Mouse (Mus musculus) stomach, embryonic 15.5 days (tissue): ENCODE measurements around the gene Gripap1. TPM values are rescaled to one million over a fixed set of nuclear protein-coding genes. Genes with fewer than 3 reads are reported as not detected.
A peak's percentile ranks its signal among the peaks of the same experiment; 100 is the strongest.

ENCODE experiments used
- ATAC-seq: fragments of 200-750 bp; cut with Nextera tagmentation; 2 replicates; pipeline ENCODE4 v1.8.0; 2017; ENCODE audit warnings: low read depth, moderate number of reproducible peaks, moderate TSS enrichment; ENCODE audit not compliant: insufficient read depth, low FRiP score
- H3K27ac ChIP-seq: fragments of 300-500 bp; sonication (generic); 2 replicates; pipeline ENCODE4 v1.5.1; 2015; ENCODE audit warnings: mild to moderate bottlenecking, inconsistent platforms
- H3K27me3 ChIP-seq: fragments of 300-500 bp; sonication (generic); replicated peaks from 2 replicates; pipeline ENCODE4 v1.6.1; 2015; ENCODE audit warnings: inconsistent platforms
- H3K36me3 ChIP-seq: fragments of 300-500 bp; sonication (generic); 2 replicates; pipeline ENCODE4 v1.6.1; 2015; ENCODE audit warnings: inconsistent platforms
- H3K4me1 ChIP-seq: fragments of 300-500 bp; sonication (generic); 2 replicates; pipeline ENCODE4 v1.6.1; 2015; ENCODE audit warnings: inconsistent platforms
- H3K4me2 ChIP-seq: fragments of 300-500 bp; sonication (generic); 2 replicates; pipeline ENCODE4 v1.6.1; 2015; ENCODE audit warnings: mild to moderate bottlenecking, inconsistent platforms
- H3K4me3 ChIP-seq: fragments of 300-500 bp; sonication (generic); replicated peaks from 2 replicates; pipeline ENCODE4 v1.5.1; 2015; ENCODE audit warnings: inconsistent platforms
- H3K9ac ChIP-seq: fragments of 300-500 bp; sonication (generic); 2 replicates; pipeline ENCODE4 v1.6.1; 2015; ENCODE audit warnings: inconsistent platforms
- H3K9me3 ChIP-seq: fragments of 300-500 bp; sonication (generic); 2 replicates; pipeline ENCODE4 v1.6.1; 2016; ENCODE audit warnings: inconsistent platforms
- WGBS: fragments of 180-500 bp; shearing (Covaris S2); methylation state at CpG from one replicate; pipeline ENCODE4 v1.1.7; 2015; 5-methylcytosine and 5-hydroxymethylcytosine counted together
- polyA plus RNA-seq: library from polyadenylated mRNA; unstranded; fragments of >200 nt; fragmentation: Nextera tagmentation; extraction: Ambion mirVana; gene quantifications from 2 replicates; pipeline ENCODE4 v1.2.1, GENCODE M21; 2015

The Gripap1 gene
- polyA plus RNA-seq, 1 experiment from 2014 or later, result 38.9 TPM

DNA sequence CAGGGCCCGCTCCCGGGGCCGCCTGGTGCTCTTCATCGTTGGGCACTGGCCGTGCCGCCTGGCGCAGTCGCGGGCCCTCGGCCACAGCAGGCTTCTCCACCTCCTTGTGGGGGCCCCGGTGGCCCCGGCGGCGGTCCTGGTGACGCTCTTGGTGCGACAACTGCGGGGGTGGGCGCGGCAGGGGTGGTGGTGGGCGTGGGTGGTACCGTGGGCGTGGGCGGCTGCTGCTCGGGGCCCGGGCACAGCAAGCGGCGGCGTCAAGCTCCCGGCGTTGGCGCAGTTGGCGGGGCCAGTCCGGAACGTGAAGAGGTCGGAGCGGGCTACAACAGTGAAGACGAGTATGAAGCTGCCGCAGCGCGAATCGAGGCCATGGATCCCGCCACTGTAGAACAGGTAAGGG is 52.8 kb downstream of the Gripap1 start:
- WGBS, result 18% methylated on average over 41 of the region's 42 CpGs
- no peak for ATAC-seq
- H3K27me3 ChIP-seq, result no peaks in the 10 kb centered on the region
- H3K4me1 ChIP-seq, result no peaks in the 10 kb centered on the region
- peak overlapping the region; percentile 60 for H3K4me2 ChIP-seq
- H3K36me3 ChIP-seq, result no peaks in the 10 kb centered on the region
- H3K9ac ChIP-seq, result peak overlapping the region; percentile 68
- peak overlapping the region; percentile 87 for H3K27ac ChIP-seq
- peak overlapping the region; percentile 67 for H3K4me3 ChIP-seq
- H3K9me3 ChIP-seq, result no peaks in the 10 kb centered on the region

DNA sequence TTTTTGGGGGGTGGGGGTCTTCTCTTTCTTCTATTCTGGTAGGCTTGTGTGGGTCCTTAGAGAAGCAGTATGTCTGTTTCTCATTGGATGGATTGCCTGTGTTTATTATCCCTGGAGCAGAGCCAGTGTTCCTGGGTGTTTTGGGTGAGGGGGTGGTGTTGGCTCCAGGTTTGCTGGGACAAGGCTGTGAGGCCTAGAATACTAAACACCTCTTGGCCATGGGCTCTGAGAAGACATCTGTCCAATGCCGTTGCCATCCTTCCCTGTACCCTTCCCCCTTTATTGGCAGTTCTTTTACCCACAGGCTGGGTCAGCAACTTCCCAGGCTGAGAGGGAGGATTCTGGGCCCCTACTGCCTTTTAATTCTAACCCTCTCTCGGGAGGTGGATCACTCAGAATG is 58.3 kb downstream of the Gripap1 start:
- no peak overlapping the region for H3K4me3 ChIP-seq
- WGBS, result 80% methylated on average over 2 of the region's 2 CpGs
- no peaks in the 10 kb centered on the region for H3K36me3 ChIP-seq
- no peak overlapping the region for H3K27ac ChIP-seq
- no peaks in the 10 kb centered on the region for H3K9me3 ChIP-seq
- H3K4me2 ChIP-seq, result no peak overlapping the region
- ATAC-seq, result no peak
- H3K27me3 ChIP-seq, result no peaks in the 10 kb centered on the region
- no peak overlapping the region for H3K9ac ChIP-seq
- H3K4me1 ChIP-seq, result no peaks in the 10 kb centered on the region

DNA sequence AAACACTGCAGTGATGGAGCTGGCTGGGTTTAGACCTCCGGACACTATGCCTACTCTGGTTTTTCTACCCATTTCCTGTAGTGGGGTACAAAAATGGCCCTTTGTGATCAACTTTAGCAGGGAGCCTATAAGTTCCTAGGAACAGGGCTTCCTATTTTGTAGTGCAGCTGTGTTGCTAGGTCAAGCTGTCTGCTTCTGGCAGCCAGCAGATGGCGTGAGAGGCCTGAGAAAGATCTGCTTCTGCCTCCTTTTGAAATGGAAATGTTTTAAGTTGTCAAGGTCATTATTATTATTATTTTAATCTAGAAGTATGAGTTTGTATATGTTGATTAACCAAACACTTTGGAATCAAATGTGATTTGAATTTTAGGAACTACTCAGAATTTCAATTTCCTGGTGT is 65.0 kb downstream of the Gripap1 start:
- Histone ChIP-seq H3K27me3 (no peaks in the 10 kb centered on the region), H3K36me3 (no peaks in the 10 kb centered on the region), H3K4me3 (no peak overlapping the region), H3K27ac (no peak overlapping the region), H3K4me1 (no peaks in the 10 kb centered on the region), H3K4me2 (no peak overlapping the region), H3K9ac (no peak overlapping the region), H3K9me3 (no peaks in the 10 kb centered on the region)
- WGBS, result 39% methylated on average over 2 of the region's 2 CpGs
- ATAC-seq, result no peak

DNA sequence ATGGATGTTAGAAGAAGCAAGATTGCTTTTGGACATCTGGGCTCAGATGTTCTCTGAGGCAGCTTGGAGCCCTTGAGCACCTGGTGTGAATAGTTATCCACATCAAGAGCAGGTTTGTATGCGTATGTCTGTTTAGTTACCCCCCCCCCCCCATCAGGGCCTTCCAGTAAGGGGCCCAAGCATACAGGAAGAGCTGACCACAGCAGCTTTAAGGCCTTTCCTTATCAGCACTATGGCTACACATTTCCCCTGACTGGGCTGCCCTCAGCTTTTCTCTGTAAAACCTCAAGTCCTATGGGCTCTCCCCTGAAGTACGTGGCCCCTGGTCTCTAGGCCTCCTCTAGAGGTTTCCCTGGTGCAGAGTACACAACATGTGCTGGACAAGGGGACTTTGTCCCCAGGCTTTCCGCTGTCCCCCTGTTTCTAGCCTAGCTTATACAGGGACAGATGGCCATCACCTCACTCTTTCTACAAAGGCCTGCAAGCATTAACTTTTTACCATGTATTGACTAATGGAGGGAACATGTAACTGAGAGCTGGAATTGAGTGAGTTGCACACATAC is 69.7 kb downstream of the Gripap1 start:
- Histone ChIP-seq H3K9ac (no peak overlapping the region), H3K4me2 (no peak overlapping the region), H3K27ac (no peak overlapping the region), H3K9me3 (no peaks in the 10 kb centered on the region), H3K27me3 (no peaks in the 10 kb centered on the region), H3K36me3 (no peaks in the 10 kb centered on the region), H3K4me3 (no peak overlapping the region), H3K4me1 (no peaks in the 10 kb centered on the region)
- 85% methylated on average over 3 of the region's 3 CpGs for WGBS
- ATAC-seq, result no peak

DNA sequence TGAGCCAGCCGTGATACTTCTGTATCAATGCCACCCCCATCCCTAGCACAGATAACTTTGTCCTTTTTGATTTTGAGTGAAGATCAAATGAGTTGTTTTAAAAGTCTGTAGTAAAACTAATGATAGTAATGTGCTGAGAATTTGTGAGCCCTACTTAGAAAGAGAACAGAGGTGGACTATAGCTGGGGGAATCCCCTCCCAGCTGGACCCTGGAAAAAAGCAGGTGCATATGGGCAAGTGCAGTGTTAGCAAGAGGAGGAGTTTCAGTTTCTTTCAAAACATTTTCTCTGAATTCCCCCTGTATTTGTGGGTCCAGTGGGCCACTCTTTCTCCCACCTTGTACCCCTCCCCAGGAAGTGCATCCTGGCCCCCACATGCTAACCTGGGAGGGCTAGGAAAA is 73.6 kb downstream of the Gripap1 start:
- Histone ChIP-seq H3K9ac (no peak overlapping the region), H3K36me3 (no peaks in the 10 kb centered on the region), H3K9me3 (no peaks in the 10 kb centered on the region), H3K4me3 (no peak overlapping the region), H3K4me2 (no peak overlapping the region), H3K4me1 (no peaks in the 10 kb centered on the region), H3K27ac (no peak overlapping the region), H3K27me3 (no peaks in the 10 kb centered on the region)
- no peak for ATAC-seq
- 81% methylated on average over 1 of the region's 1 CpGs for WGBS

DNA sequence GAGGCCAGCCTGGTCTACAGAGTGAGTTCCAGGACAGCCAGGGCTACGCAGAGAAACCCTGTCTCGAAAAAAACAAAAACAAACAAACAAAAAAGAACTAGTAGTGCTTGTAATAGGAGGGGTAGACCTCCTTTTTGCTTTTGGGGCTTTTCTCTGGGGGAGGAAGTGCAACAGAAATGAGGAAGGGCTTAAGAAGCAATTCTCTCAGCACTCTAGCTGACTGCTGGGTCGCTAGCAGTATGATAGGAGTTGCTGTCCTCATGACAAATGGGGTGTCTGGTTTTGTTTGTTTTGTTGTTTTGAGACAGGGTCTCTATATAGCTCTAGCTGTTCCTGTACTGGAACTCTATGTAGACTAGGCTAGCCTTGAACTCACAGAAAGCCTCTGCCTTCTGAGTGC is 75.0 kb downstream of the Gripap1 start:
- Histone ChIP-seq H3K4me1 (no peaks in the 10 kb centered on the region), H3K27me3 (no peaks in the 10 kb centered on the region), H3K27ac (no peak overlapping the region), H3K9ac (no peak overlapping the region), H3K36me3 (no peaks in the 10 kb centered on the region), H3K4me3 (no peak overlapping the region), H3K4me2 (no peak overlapping the region), H3K9me3 (no peaks in the 10 kb centered on the region)
- ATAC-seq, result no peak
- WGBS, result 69% methylated on average over 3 of the region's 3 CpGs

DNA sequence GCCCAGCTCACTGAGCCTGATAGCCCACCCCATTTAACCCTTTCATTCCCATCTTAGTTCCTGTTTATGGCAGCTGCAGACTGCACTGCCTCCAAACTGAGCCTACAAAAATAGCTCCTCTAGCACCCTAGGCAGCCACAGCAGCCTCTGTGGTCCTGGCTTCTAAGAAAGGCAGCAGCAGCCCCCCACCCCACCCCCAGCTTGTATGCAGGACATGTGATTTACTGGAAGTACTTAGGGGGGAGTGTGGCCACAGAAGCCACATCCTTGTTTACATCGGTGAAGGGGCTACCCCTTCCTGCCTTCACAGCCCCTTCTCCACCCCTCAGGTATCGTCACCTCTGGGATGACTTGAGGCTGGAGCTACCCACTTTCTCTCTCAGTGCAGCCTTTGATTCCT is 75.8 kb downstream of the Gripap1 start:
- Histone ChIP-seq H3K4me2 (no peak overlapping the region), H3K27ac (no peak overlapping the region), H3K4me1 (no peaks in the 10 kb centered on the region), H3K9ac (no peak overlapping the region), H3K4me3 (no peak overlapping the region), H3K27me3 (no peaks in the 10 kb centered on the region), H3K36me3 (no peaks in the 10 kb centered on the region), H3K9me3 (no peaks in the 10 kb centered on the region)
- 63% methylated on average over 2 of the region's 2 CpGs for WGBS
- ATAC-seq, result no peak

DNA sequence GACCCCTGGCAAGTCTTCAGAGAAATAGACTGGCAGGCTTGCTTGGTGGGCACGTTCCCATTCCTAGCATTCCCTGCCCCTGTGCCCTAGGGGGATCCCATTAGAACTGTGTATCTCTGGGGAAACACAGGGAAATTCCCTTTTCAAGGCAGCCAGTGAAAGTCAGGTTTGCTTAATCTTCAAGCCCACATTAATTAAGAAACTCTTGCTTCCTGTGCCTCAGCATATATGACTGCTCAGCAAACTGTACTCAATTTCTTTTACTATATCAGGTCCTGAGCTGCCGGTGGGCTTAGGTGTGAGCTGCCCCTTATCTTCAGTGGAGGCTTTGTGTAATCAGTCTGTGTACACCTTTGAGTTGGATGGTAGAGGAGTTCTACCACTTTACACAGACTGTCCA is 76.2 kb downstream of the Gripap1 start:
- peak; percentile 60 for ATAC-seq
- no peak overlapping the region for H3K4me2 ChIP-seq
- 56% methylated on average over 2 of the region's 2 CpGs for WGBS

DNA sequence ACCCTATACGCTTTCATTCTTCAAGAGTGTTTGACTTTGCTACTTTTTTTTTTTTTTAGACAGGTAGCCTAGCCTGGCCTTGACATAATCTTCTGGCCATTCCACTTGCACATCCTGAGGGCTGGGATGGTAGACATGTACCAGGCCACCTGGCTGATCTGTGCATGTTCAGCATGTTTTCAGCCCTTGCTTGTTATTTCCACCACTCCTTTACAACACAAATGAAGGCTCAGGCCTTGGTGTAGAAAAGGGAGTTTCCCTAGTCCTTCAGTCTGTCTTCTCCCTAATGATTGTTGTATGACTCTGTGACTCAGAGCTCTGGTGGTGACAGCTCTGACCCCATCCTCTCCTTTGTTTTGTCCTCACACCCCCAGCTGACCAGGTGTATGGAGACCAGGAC is 77.6 kb downstream of the Gripap1 start:
- Histone ChIP-seq H3K4me2 (no peak overlapping the region), H3K9ac (no peak overlapping the region), H3K27ac (no peak overlapping the region), H3K4me3 (no peak overlapping the region), H3K36me3 (peaks cover 4% of the 10 kb centered on the region; the same call in 1 of the 2 replicates), H3K9me3 (no peaks in the 10 kb centered on the region), H3K27me3 (no peaks in the 10 kb centered on the region), H3K4me1 (no peaks in the 10 kb centered on the region)
- no peak for ATAC-seq
- 92% methylated on average over 1 of the region's 1 CpGs for WGBS

More for the DNA sequence above, 76.2 kb downstream of the Gripap1 start:
- Histone ChIP-seq H3K27ac (no peak overlapping the region), H3K27me3 (no peaks in the 10 kb centered on the region), H3K9me3 (no peaks in the 10 kb centered on the region), H3K9ac (no peak overlapping the region), H3K4me3 (no peak overlapping the region), H3K4me1 (no peaks in the 10 kb centered on the region), H3K36me3 (no peaks in the 10 kb centered on the region)

DNA sequence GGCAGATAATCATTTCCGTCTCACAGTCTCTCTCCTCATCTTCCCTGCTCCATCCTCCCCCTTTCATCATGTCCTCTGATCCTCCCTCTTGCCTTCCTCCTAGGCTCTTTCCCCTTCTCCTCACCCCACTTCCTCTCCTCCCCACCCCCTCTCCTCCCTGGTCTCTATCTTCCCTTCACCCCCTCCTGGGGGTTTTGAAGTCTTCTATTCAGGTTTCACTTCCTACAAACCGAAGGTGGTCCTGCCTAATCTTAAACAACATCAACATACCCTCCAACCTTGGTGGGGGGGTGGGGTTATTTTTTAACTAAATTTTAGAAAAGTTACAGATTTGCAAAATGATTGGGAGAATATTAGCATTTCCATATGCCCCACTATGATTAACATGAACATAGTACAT is 78.9 kb downstream of the Gripap1 start:
- ATAC-seq, result no peak
- no peak overlapping the region for H3K27ac ChIP-seq
- H3K9ac ChIP-seq, result no peak overlapping the region
- WGBS, result 59% methylated on average over 2 of the region's 2 CpGs
- no peak overlapping the region for H3K4me2 ChIP-seq
- peaks cover 12% of the 10 kb centered on the region; the same call in 1 of the 2 replicates for H3K36me3 ChIP-seq
- no peaks in the 10 kb centered on the region for H3K9me3 ChIP-seq
- no peak overlapping the region for H3K4me3 ChIP-seq
- no peaks in the 10 kb centered on the region for H3K27me3 ChIP-seq
- no peaks in the 10 kb centered on the region for H3K4me1 ChIP-seq

DNA sequence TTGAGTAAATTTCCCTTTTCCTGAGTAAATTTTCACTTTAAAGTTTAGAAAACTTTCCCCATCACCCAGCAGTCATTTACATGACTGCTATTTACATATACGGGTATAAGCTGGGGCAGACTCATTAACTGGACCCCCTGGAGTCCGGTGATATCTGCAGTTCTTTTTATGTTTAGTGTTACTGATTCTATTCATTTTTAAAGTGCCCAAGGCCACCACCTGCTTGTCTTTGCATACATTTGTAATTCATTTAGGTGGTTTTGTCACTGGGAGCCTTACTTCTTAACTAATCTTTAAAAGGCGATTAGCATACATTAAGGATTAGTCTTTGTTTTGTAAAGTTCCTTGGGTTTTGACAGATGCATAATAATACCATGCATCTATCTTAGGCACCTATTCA is 80.3 kb downstream of the Gripap1 start:
- H3K9ac ChIP-seq, result no peak overlapping the region
- no peaks in the 10 kb centered on the region for H3K27me3 ChIP-seq
- H3K4me2 ChIP-seq, result no peak overlapping the region
- ATAC-seq, result no peak
- H3K4me1 ChIP-seq, result no peaks in the 10 kb centered on the region
- no peaks in the 10 kb centered on the region for H3K9me3 ChIP-seq
- no peak overlapping the region for H3K27ac ChIP-seq
- no peak overlapping the region for H3K4me3 ChIP-seq
- 49% methylated on average over 3 of the region's 3 CpGs for WGBS
- H3K36me3 ChIP-seq, result peaks cover 16% of the 10 kb centered on the region; the same call in 1 of the 2 replicates
